17 mouse cellular contexts compared by ENCODE assay signal in genomic region chr2:158829746-158830145, GRCm38 (mm10).
"Had no signal": no experiment of that assay in that cellular context is flagged by ENCODE, and none has a peak within 500 bp of the region (broad histone marks: within the 10 kb centered on the region; RNA-seq: fewer than 3 reads in every experiment).

No protein-coding gene starts in this region.

- ATAC-seq: lung, postnatal 0 days; midbrain, embryonic 13.5 days; midbrain, embryonic 15.5 days had no signal

- H3K4me1 ChIP-seq: lung, embryonic 15.5 days; neural tube, embryonic 12.5 days; stomach, embryonic 15.5 days had no signal

- H3K4me2 ChIP-seq: lung, embryonic 15.5 days; midbrain, embryonic 11.5 days; midbrain, embryonic 13.5 days; midbrain, embryonic 15.5 days; neural tube, embryonic 12.5 days; stomach, embryonic 15.5 days had no signal

- H3K9ac ChIP-seq: lung, embryonic 15.5 days; midbrain, embryonic 13.5 days; midbrain, embryonic 15.5 days; neural tube, embryonic 12.5 days; stomach, embryonic 15.5 days had no signal

- DNase-seq: lung, adult 2 months; lung, postnatal 14 days; lung, postnatal 36 days; right cerebral cortex, postnatal 14 days; thymus, adult 2 months; thymus, postnatal 25 days; thymus, postnatal 4 days had no signal

- H3K4me3 ChIP-seq: lung, embryonic 15.5 days; megakaryocyte, embryonic 14.5 days; midbrain, embryonic 13.5 days; midbrain, embryonic 15.5 days; neural tube, embryonic 12.5 days; stomach, embryonic 15.5 days had no signal

- H3K27ac ChIP-seq: lung, embryonic 15.5 days; macrophage; midbrain, embryonic 13.5 days; midbrain, embryonic 15.5 days; neural tube, embryonic 12.5 days; stomach, embryonic 15.5 days; stomach, postnatal 0 days had no signal

- H3K9me3 ChIP-seq: lung, embryonic 15.5 days; megakaryocyte, embryonic 14.5 days; midbrain, embryonic 13.5 days; midbrain, embryonic 15.5 days; neural tube, embryonic 12.5 days; stomach, embryonic 15.5 days had no signal

- H3K27me3 ChIP-seq: lung, embryonic 15.5 days; megakaryocyte, embryonic 14.5 days; midbrain, embryonic 13.5 days; midbrain, embryonic 15.5 days; neural tube, embryonic 12.5 days; stomach, embryonic 15.5 days had no signal
